Mouse (Mus musculus) spleen, postnatal 14 days (tissue): ENCODE results near the gene Fosl2.

ENCODE experiments used
- DNase-seq, 2 experiments: peaks; one replicate each; pipeline ENCODE4 v3.0.0; 2021 to 2022; ENCODE audit warnings: low spot score in 2 of 2

The Fosl2 gene

DNA sequence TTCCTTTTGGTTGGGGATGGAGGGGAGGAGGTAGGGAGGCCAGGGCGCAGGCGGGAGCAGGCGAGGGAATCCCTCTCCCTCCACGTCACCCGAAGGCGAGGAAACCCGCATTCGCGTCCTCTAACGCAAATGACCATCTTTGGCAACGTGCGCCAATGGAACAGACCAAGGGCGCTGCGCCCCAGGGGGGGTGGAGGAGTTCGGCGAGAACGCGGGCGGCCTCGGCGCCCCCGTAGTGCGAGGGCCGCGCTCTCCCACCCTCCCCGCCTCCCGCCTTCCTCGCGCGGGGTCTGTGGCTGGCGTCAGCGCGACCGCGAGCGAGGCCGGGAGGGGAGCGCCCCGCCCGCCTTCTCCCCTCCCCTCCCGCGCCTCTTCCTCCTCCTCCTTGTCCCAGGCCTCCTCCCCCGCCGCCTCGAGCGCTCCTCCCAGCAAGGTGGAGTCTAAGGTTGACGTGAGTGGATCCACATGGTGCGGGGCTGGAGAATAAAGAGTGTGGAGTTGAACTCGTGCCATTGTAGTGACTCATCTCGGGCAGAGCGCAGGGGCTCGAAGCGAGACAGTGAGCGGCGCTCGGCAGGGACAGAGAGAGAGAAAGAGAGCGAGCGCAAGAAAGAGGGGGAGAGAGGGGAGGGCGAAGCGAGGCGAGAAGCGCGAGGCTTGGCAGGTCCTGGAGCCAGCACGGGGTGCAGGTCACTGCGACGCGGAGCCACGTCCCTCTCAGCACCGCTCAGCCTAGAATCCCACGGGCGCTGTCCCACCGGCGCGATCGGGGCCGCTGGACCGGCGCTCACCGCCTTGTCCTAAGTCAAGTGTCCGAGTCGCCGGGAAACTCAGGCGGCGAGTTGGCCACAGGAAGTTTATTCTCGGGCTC lies at the start of gene Fosl2:
Gene Fosl2 (plus strand): TSS at position 466 of the 871 bp plus-strand sequence.
- peak; percentile 57 to 60 for DNase-seq

DNA sequence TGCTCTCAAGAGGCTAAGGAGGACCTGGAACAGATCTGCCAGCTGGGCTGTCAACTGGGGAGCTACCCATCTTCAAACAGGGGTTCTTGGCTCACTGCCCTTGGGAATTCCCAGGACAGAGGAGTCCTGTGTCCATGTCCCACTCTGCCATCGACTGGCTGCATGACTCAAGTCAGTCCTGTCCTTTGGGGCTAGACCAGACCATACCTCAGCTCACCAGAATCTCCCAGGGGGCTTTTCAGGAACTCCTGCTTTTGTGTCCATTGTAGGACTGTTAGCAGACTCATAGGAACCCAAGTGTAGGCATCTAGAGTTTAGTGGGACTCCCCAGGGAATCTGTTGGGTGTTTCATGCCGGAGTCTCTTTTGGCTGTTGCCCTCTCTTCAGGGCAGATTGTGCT lies 49.6 kb upstream of the Fosl2 start:
- no peak for DNase-seq

DNA sequence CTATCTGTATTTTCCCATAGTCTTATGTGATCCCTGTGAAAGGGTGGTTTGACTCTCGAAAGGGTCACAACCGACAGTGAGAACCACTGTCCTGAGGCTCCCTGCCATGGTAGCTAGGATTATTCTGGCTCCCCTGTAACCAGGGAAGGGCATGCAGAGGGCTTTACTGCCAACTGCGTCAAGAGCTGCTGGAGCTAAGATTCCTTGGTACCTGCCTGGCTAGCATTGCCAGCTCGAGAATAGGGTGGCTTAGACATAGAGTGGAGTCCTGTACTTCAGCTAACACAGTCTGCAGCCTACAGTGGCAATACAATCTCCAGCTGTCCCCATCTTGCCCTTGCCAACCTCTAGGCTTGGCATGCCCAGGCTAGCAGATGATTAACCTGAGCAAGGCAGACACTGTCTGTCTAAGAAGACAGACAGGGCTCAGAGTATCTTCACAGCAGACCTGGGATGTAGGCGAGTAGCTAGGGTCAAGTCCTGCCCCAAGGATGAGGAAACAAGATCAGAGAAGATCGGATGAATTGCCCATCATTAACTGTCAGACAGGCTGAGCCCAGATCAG lies 49.0 kb upstream of the Fosl2 start:
- DNase-seq: no peak

DNA sequence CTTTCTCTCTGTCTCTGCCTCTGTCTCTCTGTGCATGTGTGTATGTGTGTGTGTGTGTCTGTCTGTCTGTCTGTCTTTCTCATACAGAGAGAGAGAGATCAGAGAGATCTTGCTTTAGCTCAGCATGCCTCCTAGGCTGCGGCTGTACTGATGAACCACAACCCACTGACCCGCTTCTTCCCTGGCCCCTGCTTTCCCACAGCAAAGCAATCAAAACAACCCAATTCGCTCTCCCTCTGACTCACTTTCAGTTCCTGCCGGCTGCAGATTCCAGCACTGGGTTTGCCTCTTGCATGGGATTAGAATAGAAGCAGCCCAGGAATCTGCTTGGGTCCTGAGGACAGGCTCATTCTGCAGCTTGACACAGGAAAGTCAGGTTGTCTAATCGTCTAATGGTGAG lies 46.1 kb upstream of the Fosl2 start:
- no peak for DNase-seq

DNA sequence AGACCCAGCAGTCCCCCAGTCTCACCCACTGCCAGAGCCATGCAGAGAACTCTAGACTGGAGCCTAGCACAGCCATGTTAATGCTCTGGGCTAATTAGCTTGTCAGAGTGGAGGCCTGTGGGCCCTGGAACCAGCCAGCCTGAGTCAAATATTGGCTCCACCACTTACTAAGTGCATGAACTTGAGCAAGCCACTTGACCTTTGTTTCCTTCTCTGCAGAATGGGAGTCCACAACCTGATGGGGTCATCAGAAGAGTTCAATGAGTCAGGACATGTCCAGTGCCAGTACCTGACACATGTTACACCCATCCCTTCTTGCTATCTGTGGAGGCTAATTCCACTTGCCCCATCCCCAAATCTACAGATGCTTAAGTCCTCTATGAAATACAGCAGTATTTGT lies 43.3 kb upstream of the Fosl2 start:
- no peak for DNase-seq

DNA sequence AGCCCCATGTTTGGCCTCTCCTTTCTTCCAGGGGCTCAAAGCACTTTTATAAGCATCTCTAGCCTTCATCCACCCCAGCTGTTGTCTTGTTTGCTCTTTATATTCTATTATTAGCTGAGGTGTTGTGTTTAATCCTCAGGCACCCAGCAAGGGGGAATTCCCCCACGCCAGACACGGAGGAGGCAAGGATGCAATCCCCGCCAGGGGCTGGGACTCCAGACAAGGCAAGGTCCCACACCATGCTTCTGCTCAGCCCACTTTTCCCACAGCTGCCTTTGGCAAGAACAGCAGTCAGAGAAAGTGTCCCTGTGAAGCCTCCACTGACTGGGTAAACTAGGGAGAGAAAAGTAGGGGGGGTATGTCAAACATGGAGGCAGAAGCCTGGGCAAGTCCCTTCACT lies 36.9 kb upstream of the Fosl2 start:
- DNase-seq: no peak

DNA sequence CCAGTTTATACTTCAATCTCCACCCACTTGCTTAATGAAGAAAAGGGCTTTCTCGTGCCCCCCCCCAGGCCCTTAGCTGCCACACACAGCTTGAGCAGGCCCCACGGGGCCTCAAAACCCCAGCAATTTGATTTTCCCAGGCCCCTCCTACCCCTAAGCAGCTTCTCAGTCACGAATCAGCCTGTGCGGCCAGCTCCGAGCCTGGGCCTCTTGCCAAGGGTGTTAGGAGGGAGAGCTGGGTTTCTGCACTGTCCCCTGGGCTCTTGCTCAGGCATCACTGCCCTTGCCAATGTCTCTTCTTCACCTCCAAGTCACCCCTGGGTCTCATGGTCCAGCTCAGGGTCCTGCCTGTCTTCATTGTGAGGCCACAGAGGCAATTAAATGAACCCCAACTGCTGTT lies 33.1 kb upstream of the Fosl2 start:
- DNase-seq: no peak

DNA sequence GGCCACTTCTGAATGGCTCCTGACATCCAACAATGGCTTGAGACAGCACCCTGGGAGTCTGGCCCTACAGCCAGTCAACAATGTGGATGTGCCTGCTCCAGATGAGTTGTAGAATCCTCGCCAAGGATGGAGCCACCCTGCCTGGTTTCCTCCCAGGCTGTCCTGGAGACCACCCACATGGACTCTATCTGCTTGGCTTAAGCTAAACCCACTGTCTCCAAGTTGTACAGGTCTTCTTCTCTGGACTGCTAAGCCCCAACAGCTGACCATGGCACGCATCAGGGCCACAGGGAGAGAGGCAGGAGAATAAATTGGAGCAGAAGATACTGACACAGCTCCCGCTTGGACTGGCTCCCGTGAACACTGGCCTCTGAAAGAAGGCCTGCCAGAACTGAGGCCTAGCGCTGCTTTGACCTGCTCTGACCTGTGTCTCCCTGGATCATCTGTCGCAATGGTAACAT lies 32.6 kb upstream of the Fosl2 start:
- DNase-seq: no peak

DNA sequence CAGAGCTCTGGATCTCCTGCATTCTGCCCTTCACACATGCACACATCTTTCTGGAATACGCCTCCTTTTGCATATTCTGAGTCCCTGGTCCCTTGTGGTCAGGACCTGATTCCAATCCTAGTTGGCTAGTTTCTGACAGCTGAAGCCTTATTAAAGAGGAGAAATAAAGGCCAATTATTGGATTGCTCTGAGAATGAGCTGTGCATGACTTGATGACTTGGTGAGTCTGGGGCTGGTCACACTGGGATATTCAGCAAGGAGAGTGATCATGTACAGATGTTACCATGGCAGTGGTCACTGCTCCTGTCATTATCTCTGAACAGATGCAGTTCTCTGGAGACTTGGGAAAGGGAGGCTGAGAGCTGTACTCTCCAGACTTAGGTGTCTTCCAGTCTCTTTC lies 32.1 kb upstream of the Fosl2 start:
- DNase-seq: no peak

DNA sequence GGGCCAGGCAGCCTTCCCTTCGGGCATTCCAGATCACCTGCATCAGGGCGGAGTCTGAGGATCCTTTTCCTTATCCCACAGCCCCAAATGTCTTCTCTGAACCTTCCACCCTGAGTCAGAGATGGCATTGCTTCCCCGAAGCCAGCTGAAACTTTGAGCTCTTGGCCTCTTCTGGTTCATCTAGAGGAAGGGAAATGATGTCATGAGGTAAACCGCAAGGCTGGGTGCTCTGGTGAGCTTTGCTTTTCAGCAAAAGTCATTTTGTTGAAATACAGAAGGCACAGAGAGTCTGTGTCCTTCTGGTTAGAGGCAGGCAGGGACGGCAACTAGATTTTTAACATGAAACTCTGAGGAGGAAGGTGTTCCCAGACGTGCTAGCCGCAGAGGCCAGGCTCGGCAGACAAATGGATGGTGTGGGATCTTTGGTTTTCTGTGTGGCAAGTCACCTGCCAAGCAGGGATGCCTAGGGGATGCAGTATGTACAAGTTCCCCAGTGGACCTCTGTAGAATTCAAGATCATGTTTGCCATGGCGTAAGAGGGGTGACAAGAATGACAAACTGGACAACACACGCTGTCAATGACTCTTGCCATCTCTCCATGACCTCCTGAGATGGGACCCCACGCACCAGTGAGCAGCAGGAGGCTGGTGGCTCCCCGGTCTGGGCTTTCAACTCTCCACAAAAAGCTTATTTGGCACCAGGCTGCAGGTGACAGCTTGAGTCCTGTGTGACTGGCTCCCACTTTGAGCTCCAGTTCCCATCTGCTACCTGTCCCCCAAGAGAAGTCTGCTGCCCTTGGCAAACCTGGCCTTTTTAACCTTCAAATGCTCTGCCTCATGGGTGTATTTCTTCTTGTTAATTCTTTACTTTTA lies 31.2 kb upstream of the Fosl2 start:
- DNase-seq: peak in 1 of 2 experiments; percentile 7

DNA sequence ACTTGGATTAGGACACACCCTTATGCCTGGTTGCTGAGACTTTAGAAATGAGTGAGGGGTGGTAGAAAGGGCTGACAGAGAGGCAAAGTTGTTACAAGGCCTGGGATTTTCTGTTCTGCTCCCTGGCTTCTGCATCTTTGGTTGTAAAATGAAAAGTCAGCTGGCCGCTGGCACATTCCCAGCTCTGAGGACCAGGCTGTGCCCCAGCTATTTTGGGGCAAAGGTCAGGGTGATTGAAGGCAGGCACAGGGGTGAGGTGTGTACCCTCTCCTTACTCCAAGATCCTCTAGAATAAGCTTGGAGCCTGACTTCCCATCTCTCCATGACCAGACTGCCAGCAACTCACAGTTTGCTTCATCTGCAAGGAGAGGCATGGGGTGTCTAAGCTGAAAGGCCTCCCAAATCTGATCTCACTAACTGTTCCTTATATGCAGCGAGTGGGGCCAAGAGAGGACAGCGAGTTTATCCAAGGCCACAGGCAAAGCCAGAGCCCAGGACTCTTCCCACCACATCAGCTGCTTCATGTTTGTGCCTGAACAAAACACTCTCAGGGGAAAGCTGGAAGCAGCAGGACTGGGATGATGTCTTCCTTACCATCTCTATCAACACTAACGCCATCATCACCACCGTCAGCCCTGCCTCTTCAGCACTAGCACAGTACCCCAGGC lies 29.0 kb upstream of the Fosl2 start:
- DNase-seq: no peak

DNA sequence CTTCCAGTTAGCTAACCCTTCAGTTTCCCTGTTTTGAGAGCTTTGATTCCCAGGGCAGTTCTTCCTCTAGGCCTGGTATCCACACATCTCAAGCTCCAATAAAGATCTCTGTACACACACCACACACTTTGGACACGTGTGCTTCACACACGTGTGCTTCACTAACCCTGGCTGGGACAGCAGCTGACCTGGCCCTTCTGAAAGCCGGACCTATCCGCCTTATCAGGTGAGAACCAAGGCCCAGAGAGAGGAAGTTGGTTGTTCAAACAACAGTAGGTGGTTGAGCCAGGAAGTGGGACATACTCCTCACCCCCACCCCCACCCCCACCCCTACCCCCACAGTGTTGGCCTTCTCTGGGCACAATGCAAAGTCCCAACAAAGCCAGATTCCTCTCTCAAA lies 24.9 kb upstream of the Fosl2 start:
- no peak for DNase-seq

DNA sequence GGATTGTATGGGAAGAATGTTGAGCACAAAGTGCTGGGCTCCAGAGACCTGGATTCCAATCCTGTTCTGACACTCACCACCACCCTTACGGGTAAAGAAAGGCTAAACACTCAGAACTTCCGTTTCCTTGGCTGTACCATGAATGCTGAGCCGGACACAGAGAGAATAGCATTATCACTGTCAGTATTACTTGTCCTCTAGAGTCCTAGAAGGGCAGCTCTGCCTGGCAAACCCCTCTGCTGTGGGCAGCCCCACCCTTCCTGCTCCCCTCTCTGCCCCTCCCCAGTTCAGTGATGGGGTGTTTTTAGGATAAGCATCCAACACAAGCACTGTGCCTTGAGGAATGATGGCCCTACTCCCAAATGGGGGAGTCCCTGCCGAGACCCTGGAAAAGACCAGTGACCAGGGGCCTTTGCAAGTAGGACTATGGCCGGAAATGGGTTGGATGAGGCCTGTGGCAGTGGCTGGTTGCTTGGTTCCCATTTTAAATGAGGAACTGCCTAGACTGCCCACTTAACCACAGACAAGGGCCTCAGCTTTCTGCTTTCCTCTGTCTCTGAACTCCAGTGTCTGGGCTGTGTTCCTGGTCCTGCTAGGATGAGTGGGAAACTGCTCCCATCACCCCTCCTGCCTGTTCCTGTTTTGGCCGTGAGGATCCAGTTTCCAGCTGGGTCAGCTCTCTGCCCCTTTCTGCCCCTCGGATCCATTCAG lies 23.2 kb upstream of the Fosl2 start:
- no peak for DNase-seq

DNA sequence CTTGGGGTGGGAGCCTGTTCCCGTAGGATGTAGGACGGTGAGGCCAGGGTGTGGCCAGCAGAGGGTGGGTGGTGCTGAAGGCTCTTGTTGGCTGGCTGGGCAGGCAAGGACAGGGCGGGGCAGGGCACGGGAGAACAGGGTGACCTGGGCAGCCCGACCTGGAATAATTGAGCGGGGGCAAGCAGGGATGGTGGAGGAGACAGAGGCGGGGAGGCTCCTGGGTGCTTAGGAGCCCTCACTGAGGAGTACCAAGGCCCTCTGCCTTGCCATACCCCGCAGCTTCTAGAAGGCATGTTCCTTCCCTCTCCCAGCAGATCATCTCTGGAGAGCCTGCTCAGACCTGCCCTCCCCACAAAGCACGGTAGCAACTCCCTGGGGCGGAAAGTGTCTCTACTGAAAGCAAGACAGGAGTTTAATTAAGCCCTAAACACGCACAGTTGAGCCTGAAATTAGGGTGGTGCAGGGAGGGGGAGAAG lies 14.7 kb upstream of the Fosl2 start:
- no peak for DNase-seq

DNA sequence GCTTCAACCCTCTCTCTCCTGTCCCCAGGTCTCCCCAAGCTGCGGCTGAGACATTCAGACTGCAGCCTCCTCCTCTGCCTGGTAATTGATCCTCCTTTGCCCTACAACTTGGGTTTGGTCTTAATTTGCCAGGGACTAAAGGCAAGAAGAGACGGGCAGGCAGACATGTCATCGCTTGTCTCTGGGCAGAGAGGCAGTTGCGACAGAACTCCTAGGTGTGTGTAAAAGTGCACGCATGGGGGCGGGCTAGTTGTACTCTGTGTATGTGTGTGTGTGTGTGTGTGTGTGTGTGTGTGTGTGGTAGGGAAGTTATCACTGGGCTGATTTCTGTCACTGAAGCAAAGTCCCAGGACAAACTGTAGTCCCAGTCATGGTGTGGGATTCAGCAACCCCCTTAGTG lies 13.7 kb upstream of the Fosl2 start:
- no peak for DNase-seq

DNA sequence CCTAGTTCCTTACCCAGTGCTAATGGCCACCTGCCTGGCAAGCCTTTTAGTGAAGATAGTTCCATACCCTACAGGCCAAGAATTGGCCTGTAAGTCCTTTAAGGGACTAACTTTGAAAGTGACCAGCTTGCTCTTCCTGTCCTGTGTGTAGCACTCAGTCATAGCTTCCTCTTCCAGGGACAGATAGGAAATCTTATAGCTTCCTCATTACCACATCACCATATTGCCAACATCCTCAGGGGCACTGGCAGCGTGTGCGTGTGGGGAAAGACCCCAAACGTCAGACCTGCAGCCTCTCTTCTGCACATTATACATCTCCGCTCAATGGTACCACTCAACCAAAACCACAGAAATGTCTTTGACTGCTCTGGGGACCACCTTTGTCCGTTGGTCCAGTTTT lies 13.2 kb upstream of the Fosl2 start:
- DNase-seq: no peak

DNA sequence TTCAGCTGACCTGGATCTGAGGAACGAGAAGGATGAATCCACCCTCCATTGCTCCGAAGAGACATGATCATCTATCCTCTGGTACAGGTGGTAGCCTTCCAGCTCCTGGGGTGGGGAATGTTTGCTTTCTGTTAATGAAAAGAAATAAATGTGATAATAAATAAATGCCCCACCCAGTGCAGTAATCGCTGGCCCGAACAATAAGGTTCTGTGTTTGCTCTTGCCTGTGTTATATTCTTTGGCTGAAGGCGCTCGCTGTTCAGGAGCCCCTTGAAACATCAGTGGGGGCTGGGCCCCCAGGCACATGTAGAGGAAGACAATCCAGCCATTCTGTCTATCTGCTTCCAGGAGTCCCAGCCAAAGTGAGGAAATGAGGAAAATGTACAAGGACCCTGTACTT lies 10.6 kb upstream of the Fosl2 start:
- DNase-seq: no peak

DNA sequence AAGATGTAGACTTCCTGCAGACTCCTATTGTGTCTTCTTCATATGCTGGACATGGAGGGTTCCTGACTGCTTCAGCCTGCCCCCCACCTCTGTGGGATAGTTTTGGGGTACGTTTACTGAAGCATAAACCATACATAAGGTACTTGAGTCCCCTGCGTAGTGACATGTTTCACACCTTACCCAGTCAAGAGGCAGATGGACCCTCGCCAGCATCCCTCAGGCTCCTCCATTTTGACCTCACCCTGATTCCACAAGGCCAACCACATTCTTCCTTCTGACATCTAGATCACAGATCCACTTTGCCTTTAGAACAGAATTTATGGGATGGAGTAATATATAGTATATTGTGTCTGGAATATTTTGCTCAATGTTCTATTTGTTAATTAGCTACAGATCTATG lies 8.4 kb upstream of the Fosl2 start:
- DNase-seq: no peak

DNA sequence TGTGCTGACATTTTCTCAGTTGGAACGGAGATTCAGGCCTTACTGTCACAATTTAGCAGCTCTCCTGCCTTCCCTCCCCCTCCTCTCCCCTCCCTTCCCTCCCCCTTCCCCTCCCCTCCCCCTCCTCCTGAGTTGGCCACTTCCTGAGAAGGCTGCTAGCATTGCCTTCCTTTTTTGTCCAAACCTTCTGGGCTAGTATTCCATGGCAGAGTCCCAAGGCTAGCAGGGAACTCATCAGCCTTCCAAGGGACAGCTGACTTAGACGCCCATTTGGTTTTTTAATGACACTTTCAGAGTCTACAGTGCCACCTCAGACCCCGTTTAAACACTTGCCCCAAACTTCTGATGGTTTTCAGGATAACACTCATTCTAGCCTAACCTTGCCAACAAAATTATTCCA lies 7.7 kb upstream of the Fosl2 start:
- DNase-seq: no peak

DNA sequence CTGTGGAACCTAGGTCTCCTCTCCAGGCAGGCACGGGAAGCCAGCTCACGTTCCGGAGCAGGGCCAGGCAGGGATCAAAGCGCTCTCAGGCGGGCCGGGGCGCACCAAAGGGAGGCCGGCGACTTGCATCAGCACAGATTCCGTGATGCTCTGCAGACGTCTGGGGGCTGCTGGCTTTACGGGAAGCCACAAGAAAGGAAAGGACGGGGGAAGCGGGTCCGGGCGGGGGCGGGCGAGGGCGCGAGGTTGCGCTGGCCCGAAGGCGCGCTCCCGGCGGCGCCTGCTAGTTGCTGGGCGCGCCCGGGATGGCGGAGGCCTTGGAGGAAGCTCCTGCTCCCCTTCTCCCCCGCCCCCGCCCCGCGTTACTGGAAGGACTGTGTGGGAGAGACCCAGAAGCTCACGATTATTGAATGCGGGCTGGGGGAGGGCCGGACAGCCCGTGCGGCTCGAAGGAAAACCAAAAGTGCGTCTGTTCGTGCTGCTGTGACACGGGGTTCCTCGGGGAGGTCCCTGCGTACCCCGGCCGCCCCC lies 2.6 kb upstream of the Fosl2 start:
- peak in 1 of 2 experiments; percentile 18 for DNase-seq

DNA sequence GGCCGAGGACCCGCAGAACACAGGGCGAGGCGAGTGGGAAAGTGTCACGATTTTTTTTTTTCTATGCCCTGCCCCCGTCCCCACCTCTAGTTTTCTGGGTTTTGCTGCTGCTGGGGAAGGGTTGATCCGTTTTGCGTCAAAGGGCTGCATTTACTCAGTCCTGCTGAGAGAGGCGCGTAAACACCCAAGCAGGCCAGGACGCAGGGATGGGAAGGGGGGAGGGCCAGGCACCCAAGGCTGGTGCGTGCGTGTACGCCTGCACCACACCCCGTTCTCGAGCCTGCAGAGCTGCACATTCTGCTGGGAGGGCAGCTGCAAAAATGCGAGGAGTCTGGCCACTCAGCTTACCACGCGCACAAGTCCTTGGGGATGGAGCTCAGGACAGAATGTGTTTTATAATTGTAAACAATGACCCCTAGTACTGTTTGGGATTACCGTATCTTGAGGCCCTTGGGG lies 2.0 kb upstream of the Fosl2 start:
- DNase-seq: peak in 1 of 2 experiments; percentile 14
